Mouse (Mus musculus) midbrain, embryonic 14.5 days (tissue): ENCODE data around the gene Srgap1. TPM values are rescaled to one million over a fixed set of nuclear protein-coding genes. Genes with fewer than 3 reads are reported as not detected.

Experiments
- ATAC-seq: fragments of 200-750 bp; cut with Nextera tagmentation; 2 replicates; pipeline ENCODE4 v1.8.0; 2017; ENCODE audit warnings: moderate number of reproducible peaks, moderate library complexity; ENCODE audit not compliant: low FRiP score, low TSS enrichment
- DNase-seq: peaks from one replicate; pipeline ENCODE4 v3.0.0-alpha.2; 2015
- H3K27ac ChIP-seq: fragments of 300-500 bp; sonication (generic); replicated peaks from 2 replicates; pipeline ENCODE4 v1.5.1; 2014; ENCODE audit warnings: mild to moderate bottlenecking, low read depth, low read length, moderate library complexity
- H3K27me3 ChIP-seq: fragments of 300-500 bp; sonication (generic); 2 replicates; pipeline ENCODE4 v1.6.1; 2014; ENCODE audit warnings: low read length, control low read depth, mixed read lengths; ENCODE audit not compliant: control insufficient read depth, insufficient read depth
- H3K36me3 ChIP-seq: fragments of 300-500 bp; sonication (generic); 2 replicates; pipeline ENCODE4 v1.6.1; 2014; ENCODE audit warnings: low read length, control low read depth; ENCODE audit not compliant: control insufficient read depth, insufficient read depth
- H3K4me1 ChIP-seq: fragments of 300-500 bp; sonication (generic); 2 replicates; pipeline ENCODE4 v1.6.1; 2014; ENCODE audit warnings: mild to moderate bottlenecking, antibody characterized with exemption, low read length, control low read depth; ENCODE audit not compliant: control insufficient read depth, insufficient read depth
- H3K4me2 ChIP-seq: fragments of 300-500 bp; sonication (generic); 2 replicates; pipeline ENCODE4 v1.6.1; 2014; ENCODE audit warnings: mild to moderate bottlenecking, low read length, moderate library complexity
- H3K4me3 ChIP-seq: fragments of 300-500 bp; sonication (generic); replicated peaks from 2 replicates; pipeline ENCODE4 v1.5.1; 2014; ENCODE audit warnings: low read depth, low read length
- H3K9ac ChIP-seq: fragments of 300-500 bp; sonication (generic); replicated peaks from 2 replicates; pipeline ENCODE4 v1.6.1; 2014; ENCODE audit warnings: mild to moderate bottlenecking, low read length, moderate library complexity
- H3K9me3 ChIP-seq: fragments of 300-500 bp; sonication (generic); 2 replicates; pipeline ENCODE4 v1.6.1; 2016; ENCODE audit warnings: low read length, control low read depth, mixed read lengths; ENCODE audit not compliant: control insufficient read depth
- WGBS: fragments of 180-500 bp; shearing (Covaris S2); extraction: QIAGEN DNeasy Blood & Tissue Kit; methylation state at CpG from one replicate; pipeline ENCODE4 v1.1.7; 2014; 5-methylcytosine and 5-hydroxymethylcytosine counted together
- polyA plus RNA-seq: library from polyadenylated mRNA; unstranded; fragments of >200 nt; fragmentation: Nextera tagmentation; extraction: Ambion mirVana; gene quantifications from 2 replicates; pipeline ENCODE4 v1.2.1, GENCODE M21; 2014

The Srgap1 gene
- polyA plus RNA-seq, 1 experiment from 2014 or later: 40.8 TPM

DNA sequence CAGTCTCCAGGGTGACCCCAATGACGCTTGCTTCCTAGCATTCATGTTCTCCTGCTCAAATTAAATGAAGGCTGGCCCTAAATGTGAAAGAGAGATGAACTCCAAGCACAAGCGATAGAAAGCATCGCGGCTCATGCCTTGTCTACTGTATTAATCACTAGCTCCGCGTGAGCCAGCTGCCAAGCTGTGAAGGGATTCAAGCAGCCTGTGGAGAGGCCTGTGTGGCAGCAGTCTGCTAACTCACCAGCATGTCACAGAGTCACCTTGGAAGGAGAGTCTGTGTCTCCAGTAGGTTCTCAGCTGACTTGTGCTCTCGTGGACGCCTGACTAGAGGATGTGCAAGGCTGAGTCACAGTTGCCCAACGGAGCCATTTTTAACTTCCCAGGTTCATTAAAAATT is 314.6 kb downstream of the Srgap1 start:
- H3K4me3 ChIP-seq: no peak overlapping the region
- no peaks in the 10 kb centered on the region for H3K36me3 ChIP-seq
- no peaks in the 10 kb centered on the region for H3K27me3 ChIP-seq
- H3K9ac ChIP-seq: no peak overlapping the region
- no peak for ATAC-seq
- H3K27ac ChIP-seq: no peak overlapping the region
- H3K4me1 ChIP-seq: no peaks in the 10 kb centered on the region
- no peaks in the 10 kb centered on the region for H3K9me3 ChIP-seq
- H3K4me2 ChIP-seq: no peak overlapping the region
- no peak for DNase-seq
- WGBS: 87% methylated on average over 9 of the region's 9 CpGs

DNA sequence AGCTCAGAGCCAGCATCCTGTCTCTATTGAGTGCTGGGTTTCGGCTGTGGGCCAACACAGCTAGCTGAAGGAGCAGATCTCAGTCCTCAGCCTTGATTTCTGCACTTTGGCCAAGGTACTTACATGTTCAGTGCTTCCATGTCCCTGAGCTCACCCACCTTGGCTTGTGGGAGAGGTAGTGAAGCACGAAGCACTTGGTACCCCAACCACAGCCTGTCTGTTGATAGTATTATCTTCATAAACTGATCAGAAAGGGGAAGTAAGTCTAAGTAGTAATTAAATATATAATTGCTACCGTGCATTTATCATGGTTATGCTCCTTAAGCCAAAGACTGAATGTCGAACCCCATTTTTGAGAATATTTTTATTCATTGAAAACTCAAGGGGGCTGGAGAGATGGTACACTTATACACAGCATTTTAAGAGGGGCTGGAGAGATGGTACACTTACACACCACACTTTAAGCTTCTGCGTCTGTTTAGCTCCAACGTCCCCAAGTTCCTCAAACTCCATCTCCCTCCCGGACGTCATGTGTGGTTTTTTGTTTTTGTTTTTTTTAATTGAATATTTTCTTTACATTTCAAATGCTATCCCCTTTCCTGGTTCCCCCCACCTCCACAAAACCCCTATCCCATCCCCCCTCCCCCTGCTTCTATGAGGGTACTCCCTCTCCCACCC is 315.9 kb downstream of the Srgap1 start:
- Histone ChIP-seq H3K9ac (no peak overlapping the region), H3K27ac (no peak overlapping the region), H3K4me2 (no peak overlapping the region), H3K4me3 (no peak overlapping the region), H3K9me3 (no peaks in the 10 kb centered on the region), H3K36me3 (no peaks in the 10 kb centered on the region), H3K27me3 (no peaks in the 10 kb centered on the region), H3K4me1 (no peaks in the 10 kb centered on the region)
- WGBS: 95% methylated on average over 8 of the region's 8 CpGs
- DNase-seq: no peak
- no peak for ATAC-seq

Other genes starting within 250 kb of the Srgap1 start
- 36.1 and 40.2 TPM in 2 replicates for gene Rxylt1, start 50.1 kb upstream of the Srgap1 start, polyA plus RNA-seq